Mouse (Mus musculus): ENCODE data around the gene Psmc1. TPM values are rescaled to one million over a fixed set of nuclear protein-coding genes. Genes with fewer than 3 reads are reported as not detected.

Psmc1 gene
- polyA plus RNA-seq (2012; rRNA removed), result 81.1 and 127 TPM in 2 replicates
- 245 and 262 TPM in 2 replicates for polyA plus RNA-seq (2014; fragmentation: Nextera tagmentation; extraction: Ambion mirVana)

- peak; percentile 89 for ATAC-seq (ENCODE audit: low FRiP score, low read depth)
- DNase-seq (ENCODE audit: low spot score), result peak; percentile 90
- WGBS, result 1% methylated on average over 58 of the region's 58 CpGs
- peak within 1 kb of the TSS; percentile 74 for H3K4me2 ChIP-seq (replicated peaks; ENCODE audit: low read depth, low read length, severe bottlenecking)
- H3K27ac ChIP-seq (replicated peaks; ENCODE audit: low read depth, low read length), result peak within 1 kb of the TSS; percentile 72
- no peaks in the 10 kb centered on the region for H3K27me3 ChIP-seq (ENCODE audit: control insufficient read depth, insufficient read depth, low read length)
- H3K9me3 ChIP-seq (ENCODE audit: control insufficient read depth, low read length), result no peaks in the 10 kb centered on the region
- peaks cover 10% of the 10 kb centered on the region for H3K4me1 ChIP-seq (ENCODE audit: control insufficient read depth, insufficient read depth, low read length)
- H3K9ac ChIP-seq (ENCODE audit: low read depth, low read length, severe bottlenecking), result peak within 1 kb of the TSS; percentile 90
- H3K36me3 ChIP-seq (ENCODE audit: control insufficient read depth, insufficient read depth, low read length), result peaks cover 33% of the 10 kb centered on the region
- peak within 1 kb of the TSS; percentile 97 for H3K4me3 ChIP-seq (replicated peaks; ENCODE audit: low read length)
- TF ChIP-seq POLR2A (IDR thresholded peaks at IDR 0.05; ENCODE audit: borderline replicate concordance, extremely low read depth, insufficient read depth, insufficient read length), result peak; percentile 36; the same call in 1 of the 2 replicates
Observed at GRCm38 (mm10) chr12:100109986-100110696, at the start of gene Psmc1. TSS of gene Psmc1 (plus strand) at chr12:100110154.

- no peaks in the 10 kb centered on the region for H3K4me1 ChIP-seq (ENCODE audit: control insufficient read depth, insufficient read depth, low read length)
- ATAC-seq (ENCODE audit: low FRiP score, low read depth) (no peak), DNase-seq (ENCODE audit: low spot score) (no peak)
- H3K4me2 ChIP-seq (replicated peaks; ENCODE audit: low read depth, low read length, severe bottlenecking), result no peak overlapping the region
- H3K27ac ChIP-seq (replicated peaks; ENCODE audit: low read depth, low read length), result no peak overlapping the region
- no peak overlapping the region for H3K9ac ChIP-seq (ENCODE audit: low read depth, low read length, severe bottlenecking)
- no peaks in the 10 kb centered on the region for H3K36me3 ChIP-seq (ENCODE audit: control insufficient read depth, insufficient read depth, low read length)
- no peak overlapping the region for H3K4me3 ChIP-seq (replicated peaks; ENCODE audit: low read length)
- TF ChIP-seq POLR2A (IDR thresholded peaks at IDR 0.05; ENCODE audit: borderline replicate concordance, extremely low read depth, insufficient read depth, insufficient read length), result no peak
- WGBS, result 90% methylated on average over 10 of the region's 10 CpGs
- H3K27me3 ChIP-seq (ENCODE audit: control insufficient read depth, insufficient read depth, low read length), result no peaks in the 10 kb centered on the region
- H3K9me3 ChIP-seq (ENCODE audit: control insufficient read depth, low read length), result no peaks in the 10 kb centered on the region
Observed at GRCm38 (mm10) chr12:100061071-100061470, 48.9 kb upstream of the Psmc1 start.

DNA sequence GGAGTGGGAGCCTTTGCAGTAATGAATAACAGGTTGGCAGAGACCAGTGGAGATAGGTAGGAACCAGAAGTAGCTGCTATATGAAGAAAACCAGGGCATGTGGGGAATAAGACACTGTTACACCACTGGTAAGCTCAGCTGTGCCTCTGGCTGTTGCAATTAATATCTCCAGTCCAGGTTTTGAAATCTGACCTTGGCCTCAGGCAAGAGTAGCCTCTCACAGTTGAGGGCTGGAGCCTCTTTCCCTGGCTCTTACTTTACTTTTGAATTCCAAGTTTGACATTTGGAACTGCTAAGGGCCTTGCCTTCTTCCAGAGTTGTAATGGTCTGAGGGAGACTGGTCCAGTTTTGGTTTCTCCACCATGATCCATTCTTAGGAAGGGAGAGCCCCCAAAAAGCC, 48.1 kb upstream of the Psmc1 start:
- ATAC-seq (ENCODE audit: low FRiP score, low read depth) (no peak), DNase-seq (ENCODE audit: low spot score) (no peak)
- Histone ChIP-seq H3K27ac (replicated peaks; ENCODE audit: low read depth, low read length) (no peak overlapping the region), H3K9me3 (ENCODE audit: control insufficient read depth, low read length) (no peaks in the 10 kb centered on the region), H3K9ac (ENCODE audit: low read depth, low read length, severe bottlenecking) (no peak overlapping the region), H3K4me2 (replicated peaks; ENCODE audit: low read depth, low read length, severe bottlenecking) (no peak overlapping the region), H3K36me3 (ENCODE audit: control insufficient read depth, insufficient read depth, low read length) (no peaks in the 10 kb centered on the region), H3K4me3 (replicated peaks; ENCODE audit: low read length) (no peak overlapping the region), H3K4me1 (ENCODE audit: control insufficient read depth, insufficient read depth, low read length) (no peaks in the 10 kb centered on the region), H3K27me3 (ENCODE audit: control insufficient read depth, insufficient read depth, low read length) (no peaks in the 10 kb centered on the region)
- no peak for TF ChIP-seq POLR2A (IDR thresholded peaks at IDR 0.05; ENCODE audit: borderline replicate concordance, extremely low read depth, insufficient read depth, insufficient read length)

GRCm38 (mm10) chr12:100062584-100062983, 47.4 kb upstream of the Psmc1 start:
- Histone ChIP-seq H3K4me3 (replicated peaks; ENCODE audit: low read length) (no peak overlapping the region), H3K36me3 (ENCODE audit: control insufficient read depth, insufficient read depth, low read length) (no peaks in the 10 kb centered on the region), H3K9me3 (ENCODE audit: control insufficient read depth, low read length) (no peaks in the 10 kb centered on the region), H3K27me3 (ENCODE audit: control insufficient read depth, insufficient read depth, low read length) (no peaks in the 10 kb centered on the region), H3K4me1 (ENCODE audit: control insufficient read depth, insufficient read depth, low read length) (no peaks in the 10 kb centered on the region), H3K4me2 (replicated peaks; ENCODE audit: low read depth, low read length, severe bottlenecking) (no peak overlapping the region), H3K9ac (ENCODE audit: low read depth, low read length, severe bottlenecking) (no peak overlapping the region), H3K27ac (replicated peaks; ENCODE audit: low read depth, low read length) (no peak overlapping the region)
- no peak for ATAC-seq (ENCODE audit: low FRiP score, low read depth)
- DNase-seq (ENCODE audit: low spot score), result no peak
- WGBS, result 72% methylated on average over 3 of the region's 3 CpGs
- no peak for TF ChIP-seq POLR2A (IDR thresholded peaks at IDR 0.05; ENCODE audit: borderline replicate concordance, extremely low read depth, insufficient read depth, insufficient read length)

- ATAC-seq (ENCODE audit: low FRiP score, low read depth) (no peak), DNase-seq (ENCODE audit: low spot score) (no peak)
- no peaks in the 10 kb centered on the region for H3K27me3 ChIP-seq (ENCODE audit: control insufficient read depth, insufficient read depth, low read length)
- no peaks in the 10 kb centered on the region for H3K4me1 ChIP-seq (ENCODE audit: control insufficient read depth, insufficient read depth, low read length)
- H3K4me2 ChIP-seq (replicated peaks; ENCODE audit: low read depth, low read length, severe bottlenecking), result no peak overlapping the region
- H3K9ac ChIP-seq (ENCODE audit: low read depth, low read length, severe bottlenecking), result no peak overlapping the region
- TF ChIP-seq POLR2A (IDR thresholded peaks at IDR 0.05; ENCODE audit: borderline replicate concordance, extremely low read depth, insufficient read depth, insufficient read length), result no peak
- no peaks in the 10 kb centered on the region for H3K36me3 ChIP-seq (ENCODE audit: control insufficient read depth, insufficient read depth, low read length)
- H3K9me3 ChIP-seq (ENCODE audit: control insufficient read depth, low read length), result no peaks in the 10 kb centered on the region
- WGBS, result 81% methylated on average over 3 of the region's 3 CpGs
- H3K27ac ChIP-seq (replicated peaks; ENCODE audit: low read depth, low read length), result no peak overlapping the region
- no peak overlapping the region for H3K4me3 ChIP-seq (replicated peaks; ENCODE audit: low read length)
Observed at GRCm38 (mm10) chr12:100065109-100065508, 44.8 kb upstream of the Psmc1 start.

Data from limb, embryonic 14.5 days (tissue).